Mouse (Mus musculus) kidney, postnatal 25 days (tissue): ENCODE data around the gene Tubgcp2.

Source experiments
- DNase-seq, 2 experiments: peaks; one replicate each; pipeline ENCODE4 v3.0.0; 2021; ENCODE audit warnings: mixed read lengths in 2 of 2

Tubgcp2 gene

GRCm38 (mm10) chr7:140036281-140037170 is at the start of gene Tubgcp2, which contains the start of gene Zfp511:
Tubgcp2 (minus strand) TSS chr7:140036669.
Zfp511 (plus strand) TSS chr7:140036391.
- DNase-seq = peak; percentile 99

GRCm38 (mm10) chr7:140082242-140082678 is 45.8 kb upstream of the Tubgcp2 start, which contains the start of gene Caly:
Caly (minus strand) TSS chr7:140082548.
- DNase-seq = no peak

GRCm38 (mm10) chr7:140081408-140082241 is 45.2 kb upstream of the Tubgcp2 start:
- DNase-seq = peak in 1 of 2 experiments; percentile 31

- DNase-seq = peak; percentile 75 to 84
Measured at GRCm38 (mm10) chr7:140080503-140081156, 44.2 kb upstream of the Tubgcp2 start.

- peak; percentile 77 to 79 for DNase-seq
Measured at GRCm38 (mm10) chr7:140078711-140079110, 42.2 kb upstream of the Tubgcp2 start.

GRCm38 (mm10) chr7:140077698-140078097 is 41.2 kb upstream of the Tubgcp2 start:
- no peak for DNase-seq

- peak in 1 of 2 experiments; percentile 48 for DNase-seq
Measured at GRCm38 (mm10) chr7:140070042-140070711, 33.7 kb upstream of the Tubgcp2 start.

- DNase-seq = no peak
Measured at GRCm38 (mm10) chr7:140067397-140067796, 30.9 kb upstream of the Tubgcp2 start.

GRCm38 (mm10) chr7:140063092-140063491 is 26.6 kb upstream of the Tubgcp2 start:
- peak; percentile 63 to 84 for DNase-seq

- DNase-seq = peak; percentile 39 to 59
Measured at GRCm38 (mm10) chr7:140062307-140062706, 25.8 kb upstream of the Tubgcp2 start.

- no peak for DNase-seq
Measured at GRCm38 (mm10) chr7:140061832-140062130, 25.3 kb upstream of the Tubgcp2 start.

GRCm38 (mm10) chr7:140060936-140061831 is 24.7 kb upstream of the Tubgcp2 start:
- peak; percentile 19 to 61 for DNase-seq

- DNase-seq = no peak
Measured at GRCm38 (mm10) chr7:140059601-140060000, 23.1 kb upstream of the Tubgcp2 start.

GRCm38 (mm10) chr7:140058528-140058927 is 22.1 kb upstream of the Tubgcp2 start:
- DNase-seq = no peak

GRCm38 (mm10) chr7:140057413-140058407 is 21.2 kb upstream of the Tubgcp2 start:
- DNase-seq = peak; percentile 54 to 62

GRCm38 (mm10) chr7:140054124-140054523 is 17.7 kb upstream of the Tubgcp2 start:
- DNase-seq = no peak

GRCm38 (mm10) chr7:140049115-140049689 is 12.7 kb upstream of the Tubgcp2 start:
- peak; percentile 37 to 49 for DNase-seq

- DNase-seq = no peak
Measured at GRCm38 (mm10) chr7:140048361-140049114, 12.1 kb upstream of the Tubgcp2 start, which contains the start of gene Msx3. Msx3 (minus strand) TSS chr7:140049089.
